In the genomic region with DNA sequence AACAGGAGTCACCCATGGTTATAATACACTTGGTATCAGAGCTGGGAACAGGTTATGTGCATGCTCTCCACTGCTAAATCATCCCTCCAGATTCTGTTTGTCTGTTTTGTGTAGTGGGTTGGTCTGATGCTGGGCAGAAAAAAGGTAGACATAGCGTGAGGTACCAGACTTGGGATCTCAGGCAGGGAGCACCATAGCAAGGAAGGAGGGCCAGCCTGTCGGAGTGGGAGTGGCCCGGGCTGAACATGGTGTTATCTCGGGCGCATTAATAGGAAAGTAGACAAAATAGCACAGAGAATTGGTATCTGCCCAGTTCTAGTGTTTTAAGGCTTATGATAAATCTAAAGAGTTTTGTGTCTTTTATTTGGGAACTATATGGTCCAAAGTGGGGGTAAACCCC, we compare ENCODE assay signal across 29 mouse cellular contexts. TPM values are rescaled to one million over a fixed set of nuclear protein-coding genes. Genes with fewer than 3 reads are reported as not detected.
DNase-seq lines count a peak whose midpoint lies in the region; ATAC-seq and TF ChIP-seq lines count a peak whose summit lies in the region.
"Had no signal": no experiment of that assay in that cellular context is flagged by ENCODE, and none has a peak within 500 bp of the region (broad histone marks: within the 10 kb centered on the region; RNA-seq: fewer than 3 reads in every experiment).

No protein-coding gene starts in this region.

- H3K9me3 ChIP-seq in forebrain, embryonic 11.5 days (ENCODE audit: control insufficient read depth, low read length), result no peaks in the 10 kb centered on the region; the same call in 1 of the 2 replicates
- no peaks in the 10 kb centered on the region; the same call in 1 of the 2 replicates for H3K9me3 ChIP-seq in forebrain, embryonic 16.5 days (ENCODE audit: control insufficient read depth, low read length)
- peaks cover 2% of the 10 kb centered on the region; the same call in 1 of the 2 replicates for H3K9me3 ChIP-seq in kidney, embryonic 16.5 days (ENCODE audit: low read length)
- H3K9me3 ChIP-seq in MEL (replicated peaks; ENCODE audit: insufficient read depth, low read length), result no peaks in the 10 kb centered on the region
- H3K9me3 ChIP-seq in forebrain, embryonic 13.5 days (replicated peaks), result peaks cover 6% of the 10 kb centered on the region
- H3K9me3 ChIP-seq: heart, embryonic 15.5 days; intestine, embryonic 15.5 days; lung, embryonic 15.5 days; midbrain, embryonic 15.5 days had no signal

- H3K27me3 ChIP-seq in forebrain, embryonic 11.5 days (ENCODE audit: control insufficient read depth, insufficient read depth, low read length), result no peaks in the 10 kb centered on the region
- H3K27me3 ChIP-seq in forebrain, embryonic 16.5 days (replicated peaks; ENCODE audit: control insufficient read depth, insufficient read depth, low read length), result no peaks in the 10 kb centered on the region
- H3K27me3 ChIP-seq in kidney, embryonic 16.5 days (ENCODE audit: insufficient read depth, low read length), result no peaks in the 10 kb centered on the region
- no peaks in the 10 kb centered on the region; a peak in 1 of 4 replicates for H3K27me3 ChIP-seq in MEL (ENCODE audit: control insufficient read depth in 1 of 2, insufficient read depth in 2 of 2, low read length in 2 of 2)
- H3K27me3 ChIP-seq in forebrain, embryonic 13.5 days, result no peaks in the 10 kb centered on the region
- H3K27me3 ChIP-seq: heart, embryonic 15.5 days; intestine, embryonic 15.5 days; lung, embryonic 15.5 days; midbrain, embryonic 15.5 days; neural tube, embryonic 12.5 days; Patski had no signal

- no peak overlapping the region for H3K4me2 ChIP-seq in forebrain, embryonic 11.5 days (ENCODE audit: low read depth, low read length, severe bottlenecking)
- no peak overlapping the region for H3K4me2 ChIP-seq in forebrain, embryonic 16.5 days (ENCODE audit: low read length)
- H3K4me2 ChIP-seq in kidney, embryonic 16.5 days (replicated peaks; ENCODE audit: low read depth, low read length), result no peak overlapping the region
- H3K4me2 ChIP-seq in forebrain, embryonic 13.5 days, result no peak overlapping the region
- H3K4me2 ChIP-seq: heart, embryonic 15.5 days; hindbrain, embryonic 14.5 days; intestine, embryonic 15.5 days; lung, embryonic 15.5 days; midbrain, embryonic 15.5 days; neural tube, embryonic 12.5 days had no signal

- TF ChIP-seq POLR2A in MEL (IDR thresholded peaks at IDR 0.05; ENCODE audit: control insufficient read depth in 1 of 2, insufficient read depth in 1 of 2, low read depth in 1 of 2, low read length in 2 of 2, poor library complexity in 1 of 2), result no peak

- H3K4me3 ChIP-seq in forebrain, embryonic 11.5 days (ENCODE audit: low read depth, low read length), result no peak overlapping the region
- H3K4me3 ChIP-seq in forebrain, embryonic 16.5 days (replicated peaks; ENCODE audit: low read length), result no peak overlapping the region
- no peak overlapping the region for H3K4me3 ChIP-seq in kidney, embryonic 16.5 days (ENCODE audit: low read length)
- peak overlapping the region in 1 of 2 experiments; percentile 28; a peak in 2 of 4 replicates for H3K4me3 ChIP-seq in MEL (ENCODE audit: control insufficient read depth in 1 of 2, insufficient read depth in 1 of 2, low read depth in 2 of 2, low read length in 2 of 2)
- no peak overlapping the region for H3K4me3 ChIP-seq in forebrain, embryonic 13.5 days
- H3K4me3 ChIP-seq: erythroblast, embryonic 14.5 days; heart, embryonic 15.5 days; intestine, embryonic 15.5 days; lung, embryonic 15.5 days; midbrain, embryonic 10.5 days; midbrain, embryonic 15.5 days; neural tube, embryonic 12.5 days had no signal

- no peak for DNase-seq in forebrain, embryonic 11.5 days (ENCODE audit: low spot score)
- no peak for DNase-seq in kidney, postnatal 36 days
- peak; percentile 55 for DNase-seq in MEL (ENCODE audit: low read depth, low spot score)
- no peak for DNase-seq in embryo, embryonic 11 days
- DNase-seq in frontal cortex, adult 2 months (ENCODE audit: extremely low spot score in 1 of 2, low spot score in 1 of 2), result no peak
- DNase-seq: cerebellum, adult 11 months; cerebellum, adult 9-10 months; cerebellum, postnatal 36 days; gastrocnemius, postnatal 10 days; right cerebral cortex, postnatal 4 days; thymus, adult 18-20 months; thymus, postnatal 36 days had no signal

- H3K79me2 ChIP-seq in MEL (ENCODE audit: control insufficient read depth, insufficient read depth, low read length, poor library complexity), result peaks cover 2% of the 10 kb centered on the region; the same call in 1 of the 2 replicates

- no peaks in the 10 kb centered on the region for H3K36me3 ChIP-seq in forebrain, embryonic 11.5 days (ENCODE audit: control insufficient read depth, insufficient read depth, low read length)
- H3K36me3 ChIP-seq in forebrain, embryonic 16.5 days (ENCODE audit: control insufficient read depth, insufficient read depth), result no peaks in the 10 kb centered on the region
- H3K36me3 ChIP-seq in kidney, embryonic 16.5 days (ENCODE audit: insufficient read depth, low read length), result no peaks in the 10 kb centered on the region
- peaks cover 0 to 19% of the 10 kb centered on the region in 2 experiments; a peak in 2 of 4 replicates for H3K36me3 ChIP-seq in MEL (ENCODE audit: control insufficient read depth in 1 of 2, insufficient read depth in 2 of 2, low read length in 2 of 2)
- H3K36me3 ChIP-seq in forebrain, embryonic 13.5 days (ENCODE audit: poor library complexity, severe bottlenecking), result no peaks in the 10 kb centered on the region
- H3K36me3 ChIP-seq: G1E; heart, embryonic 15.5 days; intestine, embryonic 15.5 days; lung, embryonic 15.5 days; midbrain, embryonic 15.5 days; neural tube, embryonic 12.5 days had no signal

- no peak for ATAC-seq in forebrain, embryonic 11.5 days (replicated peaks; ENCODE audit: low FRiP score)
- ATAC-seq in forebrain, embryonic 16.5 days, result no peak
- ATAC-seq in kidney, embryonic 16.5 days (ENCODE audit: low FRiP score, low TSS enrichment), result no peak
- ATAC-seq in forebrain, embryonic 13.5 days, result no peak
- ATAC-seq: intestine, embryonic 15.5 days; midbrain, embryonic 15.5 days; Patski had no signal

- peak overlapping the region; percentile 31; the same call in 1 of the 2 replicates for H3K27ac ChIP-seq in forebrain, embryonic 11.5 days (ENCODE audit: low read depth, low read length)
- H3K27ac ChIP-seq in forebrain, embryonic 16.5 days (ENCODE audit: low read length), result no peak overlapping the region
- H3K27ac ChIP-seq in kidney, embryonic 16.5 days (ENCODE audit: low read length), result 0 out of 2 replicates have a peak overlapping the region, but pooled peaks have one; percentile 23
- H3K27ac ChIP-seq in MEL (ENCODE audit: control insufficient read depth, low read depth, low read length), result no peak overlapping the region
- H3K27ac ChIP-seq in forebrain, embryonic 13.5 days, result peak overlapping the region; percentile 64
- H3K27ac ChIP-seq: heart, embryonic 15.5 days; intestine, embryonic 15.5 days; kidney, postnatal 0 days; lung, embryonic 15.5 days; midbrain, embryonic 15.5 days; neural tube, embryonic 12.5 days; stomach, postnatal 0 days had no signal

- H3K4me1 ChIP-seq in forebrain, embryonic 11.5 days (replicated peaks; ENCODE audit: control insufficient read depth, insufficient read depth, low read length), result peaks cover 16% of the 10 kb centered on the region
- H3K4me1 ChIP-seq in forebrain, embryonic 16.5 days (replicated peaks; ENCODE audit: control insufficient read depth, insufficient read depth, low read length), result peaks cover 30% of the 10 kb centered on the region
- peaks cover 29% of the 10 kb centered on the region for H3K4me1 ChIP-seq in kidney, embryonic 16.5 days (ENCODE audit: insufficient read depth, low read length)
- H3K4me1 ChIP-seq in MEL (ENCODE audit: control insufficient read depth in 1 of 2, insufficient read depth in 2 of 2, low read length in 2 of 2), result peaks cover 13 to 33% of the 10 kb centered on the region in 2 experiments
- peaks cover 42% of the 10 kb centered on the region for H3K4me1 ChIP-seq in forebrain, embryonic 13.5 days

- no peak overlapping the region for H3K9ac ChIP-seq in forebrain, embryonic 11.5 days (ENCODE audit: low read length)
- no peak overlapping the region for H3K9ac ChIP-seq in forebrain, embryonic 16.5 days (replicated peaks; ENCODE audit: low read depth, low read length)
- H3K9ac ChIP-seq in kidney, embryonic 16.5 days (replicated peaks; ENCODE audit: low read length), result no peak overlapping the region
- H3K9ac ChIP-seq in MEL (ENCODE audit: control insufficient read depth, low read depth, low read length, poor library complexity, severe bottlenecking), result no peak overlapping the region
- H3K9ac ChIP-seq in forebrain, embryonic 13.5 days, result no peak overlapping the region
- H3K9ac ChIP-seq: heart, embryonic 15.5 days; hindbrain, embryonic 14.5 days; intestine, embryonic 15.5 days; lung, embryonic 15.5 days; midbrain, embryonic 15.5 days; neural tube, embryonic 12.5 days had no signal

- no peak for TF ChIP-seq RAD21 in MEL (IDR thresholded peaks at IDR 0.05; ENCODE audit: low read depth, low read length)

- TF ChIP-seq CTCF in MEL (IDR thresholded peaks at IDR 0.05 in 2 of 3, conservative IDR thresholded peaks at IDR 0.05 in 1 of 3; ENCODE audit: control insufficient read depth in 1 of 3, insufficient read depth in 1 of 3, low read depth in 2 of 3, low read length in 3 of 3, poor library complexity in 1 of 3, severe bottlenecking in 1 of 3), result no peak

- WGBS in forebrain, embryonic 11.5 days, result 87% methylated on average over 5 of the region's 5 CpGs
- 85% methylated on average over 5 of the region's 5 CpGs for WGBS in forebrain, embryonic 16.5 days
- 74% methylated on average over 5 of the region's 5 CpGs for WGBS in kidney, embryonic 16.5 days
- 80% methylated on average over 5 of the region's 5 CpGs for WGBS in forebrain, embryonic 13.5 days

- TF ChIP-seq EP300 in MEL (IDR thresholded peaks at IDR 0.05; ENCODE audit: low read depth in 1 of 2, low read length in 2 of 2), result no peak

RNA-seq across cellular contexts. Expression of a gene that starts 34.9 kb away (rescaled TPM):
- 4.2 and 4.6 TPM in 2 replicates for polyA plus RNA-seq in forebrain, embryonic 11.5 days (2014; fragmentation: Nextera tagmentation; extraction: Ambion mirVana)
- polyA plus RNA-seq in forebrain, embryonic 16.5 days (2015; fragmentation: Nextera tagmentation; extraction: Ambion mirVana), result 2.1 and 2.9 TPM in 2 replicates
- 5.1 and 5.2 TPM in 2 replicates for polyA plus RNA-seq in kidney, embryonic 16.5 days (2015; fragmentation: Nextera tagmentation; extraction: Ambion mirVana)
- 0.50 TPM in 1 of 2 replicates, not detected in the other for total RNA-seq in MEL (2012; rRNA removed)
- polyA plus RNA-seq in MEL (2012; ENCODE audit: insufficient read depth in 1 of 2, insufficient read length in 2 of 2, low read depth in 1 of 2, low replicate concordance in 2 of 2, missing spikeins in 1 of 2), result 1 to 10 TPM in 1 of 2 experiments, not detected in 1; 1.8 TPM
- polyA plus RNA-seq in forebrain, embryonic 13.5 days (2015; fragmentation: Nextera tagmentation; extraction: Ambion mirVana), result 3.8 and 4.5 TPM in 2 replicates
- polyA plus RNA-seq in frontal cortex, adult 2 months (2012; rRNA removed), result 10.8 and 12.3 TPM in 2 replicates
- total RNA-seq: liver, adult 2 months; megakaryocyte progenitor cell, adult 5-6 weeks had no signal
- polyA plus RNA-seq: erythroblast, embryonic 14.5 days; G1E; liver, adult 2 months had no signal

RNA-seq across cellular contexts. Expression of a gene that starts 39.1 kb away (rescaled TPM):
- 102 and 118 TPM in 2 replicates for polyA plus RNA-seq in forebrain, embryonic 11.5 days (2014; fragmentation: Nextera tagmentation; extraction: Ambion mirVana)
- polyA plus RNA-seq in forebrain, embryonic 16.5 days (2015; fragmentation: Nextera tagmentation; extraction: Ambion mirVana), result 120 and 121 TPM in 2 replicates
- polyA plus RNA-seq in kidney, embryonic 16.5 days (2015; fragmentation: Nextera tagmentation; extraction: Ambion mirVana), result 92.9 and 94.9 TPM in 2 replicates
- 66.3 and 83.2 TPM in 2 replicates for total RNA-seq in MEL (2012; rRNA removed)
- 10 to 100 TPM in 1 of 2 experiments, not detected in 1; 58.9 TPM for polyA plus RNA-seq in MEL (2012; ENCODE audit: insufficient read depth in 1 of 2, insufficient read length in 2 of 2, low read depth in 1 of 2, low replicate concordance in 2 of 2, missing spikeins in 1 of 2)
- 120 and 127 TPM in 2 replicates for polyA plus RNA-seq in forebrain, embryonic 13.5 days (2015; fragmentation: Nextera tagmentation; extraction: Ambion mirVana)
- 40.5 and 48.8 TPM in 2 replicates for polyA plus RNA-seq in frontal cortex, adult 2 months (2012; rRNA removed)

Comparison
In these comparisons a context has a peak if more than half of its experiments do, and no peak if none do; other contexts are left out.
1. H3K27ac ChIP-seq: peak in forebrain, embryonic 11.5 days (single experiment), kidney, embryonic 16.5 days (single experiment) and forebrain, embryonic 13.5 days (single experiment); none in forebrain, embryonic 16.5 days (single experiment) and MEL (single experiment).